Mouse (Mus musculus) heart, embryonic 16.5 days (tissue): ENCODE data around the gene Mical3. TPM values are rescaled to one million over a fixed set of nuclear protein-coding genes. Genes with fewer than 3 reads are reported as not detected.

Experiments
- ATAC-seq: fragments of 200-750 bp; cut with Nextera tagmentation; replicated peaks from 2 replicates; pipeline ENCODE4 v1.8.0; 2017; ENCODE audit warnings: moderate number of reproducible peaks; ENCODE audit not compliant: insufficient read depth, low FRiP score; ENCODE audit errors: extremely low read depth
- H3K27ac ChIP-seq: fragments of 300-500 bp; sonication (generic); 2 replicates; pipeline ENCODE4 v1.5.1; 2014; ENCODE audit warnings: mild to moderate bottlenecking, low read length, control low read depth, moderate library complexity
- H3K27me3 ChIP-seq: fragments of 300-500 bp; sonication (generic); 2 replicates; pipeline ENCODE4 v1.6.1; 2014; ENCODE audit warnings: low read length, mixed read lengths; ENCODE audit not compliant: control insufficient read depth, insufficient read depth
- H3K36me3 ChIP-seq: fragments of 300-500 bp; sonication (generic); 2 replicates; pipeline ENCODE4 v1.6.1; 2014; ENCODE audit not compliant: control insufficient read depth, insufficient read depth
- H3K4me1 ChIP-seq: fragments of 300-500 bp; sonication (generic); 2 replicates; pipeline ENCODE4 v1.6.1; 2014; ENCODE audit warnings: low read length, mixed read lengths; ENCODE audit not compliant: control insufficient read depth, insufficient read depth
- H3K4me2 ChIP-seq: fragments of 300-500 bp; sonication (generic); 2 replicates; pipeline ENCODE4 v1.6.1; 2014; ENCODE audit warnings: low read depth, mild to moderate bottlenecking, control low read depth, low read length
- H3K4me3 ChIP-seq: fragments of 300-500 bp; sonication (generic); 2 replicates; pipeline ENCODE4 v1.5.1; 2014; ENCODE audit warnings: mild to moderate bottlenecking, control low read depth, low read length
- H3K9ac ChIP-seq: fragments of 300-500 bp; sonication (generic); 2 replicates; pipeline ENCODE4 v1.6.1; 2014; ENCODE audit warnings: low read length, control low read depth
- H3K9me3 ChIP-seq: fragments of 300-500 bp; sonication (generic); replicated peaks from 2 replicates; pipeline ENCODE4 v1.6.1; 2016; ENCODE audit warnings: low read length; ENCODE audit not compliant: control insufficient read depth
- WGBS: fragments of 180-500 bp; shearing (Covaris S2); extraction: QIAGEN DNeasy Blood & Tissue Kit; methylation state at CpG from one replicate; pipeline ENCODE4 v1.1.7; 2014; 5-methylcytosine and 5-hydroxymethylcytosine counted together
- polyA plus RNA-seq: library from polyadenylated mRNA; unstranded; fragments of >200 nt; fragmentation: Nextera tagmentation; extraction: Ambion mirVana; gene quantifications from 2 replicates; pipeline ENCODE4 v1.2.1, GENCODE M21; 2015

The Mical3 gene
- polyA plus RNA-seq, 1 experiment from 2014 or later: 27.2 TPM

- Histone ChIP-seq H3K4me2 (no peak overlapping the region), H3K36me3 (no peaks in the 10 kb centered on the region), H3K27ac (no peak overlapping the region), H3K9ac (no peak overlapping the region), H3K4me3 (no peak overlapping the region), H3K27me3 (no peaks in the 10 kb centered on the region), H3K4me1 (peaks cover 61% of the 10 kb centered on the region), H3K9me3 (no peaks in the 10 kb centered on the region)
- 65% methylated on average over 7 of the region's 7 CpGs for WGBS
- no peak for ATAC-seq
Observed at GRCm38 (mm10) chr6:121099831-121100230, 31.0 kb downstream of the Mical3 start.

- H3K27me3 ChIP-seq: no peaks in the 10 kb centered on the region
- H3K9me3 ChIP-seq: no peaks in the 10 kb centered on the region
- 63% methylated on average over 4 of the region's 4 CpGs for WGBS
- H3K4me1 ChIP-seq: peaks cover 61% of the 10 kb centered on the region
- H3K4me2 ChIP-seq: no peak overlapping the region
- no peak overlapping the region for H3K27ac ChIP-seq
- no peak overlapping the region for H3K4me3 ChIP-seq
- H3K36me3 ChIP-seq: no peaks in the 10 kb centered on the region
- no peak for ATAC-seq
- H3K9ac ChIP-seq: no peak overlapping the region
Observed at GRCm38 (mm10) chr6:121099228-121099608, 31.6 kb downstream of the Mical3 start.

DNA sequence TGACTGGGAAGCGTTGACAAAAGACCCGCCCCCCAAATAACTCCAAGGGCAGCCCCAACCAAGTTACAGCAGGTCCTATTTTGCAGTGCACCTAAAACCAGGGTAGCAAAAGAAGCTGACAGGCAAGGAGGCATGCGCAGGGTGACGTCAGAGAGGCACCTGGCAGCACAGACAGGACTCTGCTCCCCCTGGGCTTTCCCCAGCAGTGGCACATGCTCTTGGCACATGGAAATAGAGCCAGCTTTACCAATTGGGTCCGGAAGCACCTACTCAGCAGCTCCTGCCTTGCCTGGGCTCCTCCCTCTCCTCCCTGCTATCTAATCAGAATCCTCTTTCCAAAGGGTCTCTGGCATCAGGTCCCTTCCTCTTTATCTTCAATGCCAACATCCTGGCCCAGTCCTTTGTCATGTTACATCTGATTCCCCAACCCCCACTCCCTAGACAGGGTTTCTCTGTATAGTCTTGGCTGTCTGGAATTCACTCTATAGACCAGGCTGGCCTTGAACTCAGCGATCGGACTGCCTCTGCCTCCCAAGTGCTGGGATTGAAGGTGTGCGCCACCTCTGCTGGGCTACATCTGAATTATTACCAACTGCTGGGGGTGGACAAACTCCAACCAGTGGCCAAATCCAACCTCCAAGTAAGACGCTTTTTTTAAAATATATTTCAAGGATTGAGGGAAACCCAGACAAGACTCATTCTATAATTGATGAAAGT is 32.1 kb downstream of the Mical3 start:
- Histone ChIP-seq H3K9me3 (no peaks in the 10 kb centered on the region), H3K27me3 (no peaks in the 10 kb centered on the region), H3K4me1 (peaks cover 61% of the 10 kb centered on the region), H3K9ac (no peak overlapping the region), H3K36me3 (no peaks in the 10 kb centered on the region), H3K4me3 (no peak overlapping the region), H3K4me2 (no peak overlapping the region), H3K27ac (no peak overlapping the region)
- 58% methylated on average over 9 of the region's 9 CpGs for WGBS
- ATAC-seq: no peak

DNA sequence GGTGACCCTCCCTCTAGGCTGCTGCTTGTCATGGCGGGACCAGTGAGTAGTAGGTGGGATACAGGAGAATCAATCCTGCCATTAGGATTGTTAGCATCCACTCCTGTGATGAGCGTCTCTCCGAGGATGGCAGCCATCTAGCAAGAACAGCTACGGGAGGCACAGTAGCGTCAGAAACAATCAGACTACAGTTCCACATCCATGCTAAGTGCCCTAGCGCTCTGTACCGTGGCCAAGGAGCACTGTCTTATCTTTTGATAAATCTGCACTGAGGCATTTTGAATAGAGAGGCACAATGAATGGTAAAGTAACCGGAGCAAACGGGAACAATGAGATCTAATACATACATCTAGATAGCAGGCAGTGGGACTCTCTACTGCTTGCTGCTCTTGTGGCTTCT is 32.7 kb downstream of the Mical3 start:
- 57% methylated on average over 9 of the region's 9 CpGs for WGBS
- Histone ChIP-seq H3K4me3 (no peak overlapping the region), H3K36me3 (no peaks in the 10 kb centered on the region), H3K4me1 (peaks cover 58% of the 10 kb centered on the region), H3K27ac (no peak overlapping the region), H3K27me3 (no peaks in the 10 kb centered on the region), H3K4me2 (no peak overlapping the region), H3K9me3 (no peaks in the 10 kb centered on the region), H3K9ac (no peak overlapping the region)
- no peak for ATAC-seq

- WGBS: 82% methylated on average over 8 of the region's 8 CpGs
- Histone ChIP-seq H3K4me1 (peaks cover 47% of the 10 kb centered on the region), H3K4me2 (no peak overlapping the region), H3K36me3 (no peaks in the 10 kb centered on the region), H3K9me3 (no peaks in the 10 kb centered on the region), H3K27ac (no peak overlapping the region), H3K4me3 (no peak overlapping the region), H3K9ac (no peak overlapping the region), H3K27me3 (no peaks in the 10 kb centered on the region)
- no peak for ATAC-seq
Observed at GRCm38 (mm10) chr6:121096862-121097261, 33.9 kb downstream of the Mical3 start.

DNA sequence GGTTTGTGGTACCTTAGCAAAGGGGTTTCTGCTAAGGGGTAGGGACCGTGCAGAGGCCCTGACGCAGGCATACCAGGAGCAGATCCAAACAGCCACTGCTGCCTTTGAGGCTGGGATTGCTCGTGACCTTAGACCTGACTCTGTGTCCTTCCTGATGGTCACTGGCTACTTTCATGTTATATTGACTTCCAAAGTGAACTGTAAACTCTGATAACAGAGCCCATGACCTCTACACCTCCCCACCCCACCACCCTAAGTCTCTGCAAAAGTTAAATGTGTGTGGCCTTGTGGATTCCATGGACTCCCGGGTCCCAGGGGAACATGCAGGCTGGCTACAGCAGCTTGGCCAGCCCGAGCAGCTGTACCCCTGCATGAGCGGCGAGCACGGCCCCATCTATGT is 34.4 kb downstream of the Mical3 start:
- Histone ChIP-seq H3K27ac (no peak overlapping the region), H3K9me3 (no peaks in the 10 kb centered on the region), H3K9ac (no peak overlapping the region), H3K27me3 (no peaks in the 10 kb centered on the region), H3K4me3 (no peak overlapping the region), H3K4me2 (no peak overlapping the region), H3K36me3 (no peaks in the 10 kb centered on the region), H3K4me1 (peaks cover 46% of the 10 kb centered on the region)
- WGBS: 88% methylated on average over 8 of the region's 8 CpGs
- ATAC-seq: no peak

GRCm38 (mm10) chr6:121093662-121094408 is 37.0 kb downstream of the Mical3 start:
- 54% methylated on average over 8 of the region's 8 CpGs for WGBS
- 0 out of 2 replicates have a peak, but pooled peaks have one; percentile 38 for ATAC-seq

GRCm38 (mm10) chr6:121090786-121091185 is 40.0 kb downstream of the Mical3 start:
- ATAC-seq: peak; percentile 40
- 0 out of 2 replicates have a peak, but pooled peaks cover 3% of the 10 kb centered on the region for H3K36me3 ChIP-seq
- peak overlapping the region; percentile 72 for H3K27ac ChIP-seq
- no peaks in the 10 kb centered on the region for H3K27me3 ChIP-seq
- no peaks in the 10 kb centered on the region for H3K9me3 ChIP-seq
- peak overlapping the region; percentile 11 for H3K9ac ChIP-seq
- peak overlapping the region; percentile 31; the same call in 1 of the 2 replicates for H3K4me2 ChIP-seq
- WGBS: 66% methylated on average over 11 of the region's 11 CpGs
- no peak overlapping the region; the same call in 1 of the 2 replicates for H3K4me3 ChIP-seq
- H3K4me1 ChIP-seq: peaks cover 52% of the 10 kb centered on the region

More at GRCm38 (mm10) chr6:121093662-121094408, 37.0 kb downstream of the Mical3 start:
- Histone ChIP-seq H3K4me3 (no peak overlapping the region), H3K4me2 (no peak overlapping the region), H3K27me3 (no peaks in the 10 kb centered on the region), H3K9me3 (no peaks in the 10 kb centered on the region), H3K27ac (peak overlapping the region; percentile 21; the same call in 1 of the 2 replicates), H3K36me3 (0 out of 2 replicates have a peak, but pooled peaks cover 3% of the 10 kb centered on the region), H3K9ac (0 out of 2 replicates have a peak overlapping the region, but pooled peaks have one; percentile 13), H3K4me1 (peaks cover 48% of the 10 kb centered on the region)
